Mouse (Mus musculus): ENCODE measurements around the gene Tshz3.

The Tshz3 gene

DNA sequence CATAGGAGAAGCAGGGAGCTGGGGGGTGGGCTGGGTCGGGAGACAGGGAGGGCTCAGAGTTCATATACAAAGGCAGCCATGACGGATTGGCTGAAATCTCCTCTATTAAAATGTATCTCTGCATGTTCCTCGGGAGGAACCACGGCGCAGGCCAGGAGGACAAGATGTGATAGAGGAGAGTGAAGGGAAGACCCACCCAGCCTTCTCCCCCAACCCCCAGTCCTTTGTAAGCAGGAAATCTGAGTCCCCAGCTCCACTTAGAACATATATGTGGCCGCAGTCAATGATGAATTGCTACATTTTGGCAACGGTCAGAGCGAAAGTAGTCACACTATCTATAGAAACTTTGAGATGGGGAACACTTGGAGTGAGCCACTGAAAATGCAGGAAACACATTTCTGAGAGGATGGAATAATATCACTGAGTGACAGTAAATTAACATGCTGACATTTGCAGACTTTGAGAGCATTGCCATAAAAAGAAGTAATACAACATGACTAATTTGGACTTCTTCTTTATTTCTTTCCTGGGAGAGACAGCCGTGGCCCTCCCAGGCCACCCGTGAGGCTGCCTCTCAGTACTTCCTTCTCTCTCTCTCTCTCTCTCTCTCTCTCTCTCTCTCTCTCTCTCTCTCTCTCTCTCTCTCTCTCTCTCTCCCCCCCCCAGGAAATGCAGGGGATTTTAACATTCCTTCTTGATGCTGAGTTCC lies 88.9 kb downstream of the Tshz3 start:
- DNase-seq (ENCODE audit: low spot score in 2 of 2): no peak

DNA sequence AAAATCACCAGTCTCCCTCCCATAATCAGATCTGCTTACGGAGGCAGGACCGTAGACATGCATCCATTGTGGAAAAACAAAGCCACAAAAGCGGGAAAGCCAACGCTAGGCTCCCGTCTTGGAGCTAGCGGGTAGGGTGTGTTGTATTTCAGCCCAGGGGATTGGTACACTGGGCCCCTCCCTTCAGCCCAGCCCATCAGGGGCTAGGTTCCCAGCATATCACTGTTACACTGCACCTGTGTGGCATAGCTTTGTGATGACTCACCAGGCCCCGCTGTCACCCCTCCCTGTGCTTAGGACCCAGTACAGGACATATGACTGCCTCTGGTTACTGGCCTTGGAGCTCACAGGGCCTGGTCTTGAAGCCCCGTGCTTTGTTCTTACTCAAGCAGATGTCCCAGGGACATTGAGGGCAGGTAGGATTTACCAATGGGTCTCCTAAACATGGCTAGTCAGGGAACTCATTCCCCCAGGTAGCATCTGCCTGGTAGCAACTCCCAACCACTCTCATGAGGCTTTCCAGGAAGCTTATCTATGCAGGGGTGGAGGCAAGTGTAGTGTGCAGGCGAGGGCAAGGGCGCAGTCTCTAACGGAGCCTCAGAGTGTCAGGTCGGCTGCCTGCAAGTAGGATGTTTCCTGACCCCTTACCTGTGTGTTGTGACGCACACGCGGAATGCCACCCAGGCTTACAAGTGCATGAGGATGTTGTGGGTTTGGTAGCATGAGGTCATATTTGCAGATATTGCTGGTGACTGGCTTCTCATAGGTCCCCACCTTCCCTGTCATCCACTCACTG lies 98.7 kb downstream of the Tshz3 start:
- DNase-seq (ENCODE audit: low spot score in 2 of 2): no peak

Data from spleen, postnatal 4 days (tissue).